Mouse (Mus musculus) myocyte (in vitro differentiated cells): Measurements from ENCODE around the gene Tmeff2.

ENCODE experiments used
- CEBPB ChIP-seq: IDR thresholded peaks from 2 replicates; pipeline ENCODE4 v1.6.1; 2011; ENCODE audit warnings: mild to moderate bottlenecking, moderate library complexity; ENCODE audit not compliant: poor library complexity, insufficient read depth, severe bottlenecking
- E2F4 ChIP-seq: IDR thresholded peaks from one replicate; pipeline ENCODE4 v1.6.1; 2011; ENCODE audit warnings: mild to moderate bottlenecking, control low read depth, moderate library complexity; ENCODE audit not compliant: insufficient read depth
- MAX ChIP-seq: IDR thresholded peaks from one replicate; pipeline ENCODE4 v1.6.1; 2011; ENCODE audit warnings: low read depth, mild to moderate bottlenecking, control low read depth
- POLR2A ChIP-seq: IDR thresholded peaks from one replicate; pipeline ENCODE4 v1.6.1; 2011; ENCODE audit warnings: low read depth, mild to moderate bottlenecking, control low read depth, moderate library complexity; ENCODE audit not compliant: insufficient read length
- REST ChIP-seq: IDR thresholded peaks from one replicate; pipeline ENCODE4 v1.6.1; 2011; ENCODE audit warnings: mild to moderate bottlenecking, control low read depth, moderate library complexity; ENCODE audit not compliant: insufficient read depth, insufficient read length
- SRF ChIP-seq: IDR thresholded peaks from one replicate; pipeline ENCODE4 v1.6.1; 2011; ENCODE audit warnings: low read depth; ENCODE audit not compliant: control insufficient read depth, insufficient read length
- TCF12 ChIP-seq: IDR thresholded peaks from one replicate; pipeline ENCODE4 v1.6.1; 2011; ENCODE audit warnings: mild to moderate bottlenecking, control low read depth; ENCODE audit not compliant: poor library complexity, insufficient read depth, severe bottlenecking

DNA sequence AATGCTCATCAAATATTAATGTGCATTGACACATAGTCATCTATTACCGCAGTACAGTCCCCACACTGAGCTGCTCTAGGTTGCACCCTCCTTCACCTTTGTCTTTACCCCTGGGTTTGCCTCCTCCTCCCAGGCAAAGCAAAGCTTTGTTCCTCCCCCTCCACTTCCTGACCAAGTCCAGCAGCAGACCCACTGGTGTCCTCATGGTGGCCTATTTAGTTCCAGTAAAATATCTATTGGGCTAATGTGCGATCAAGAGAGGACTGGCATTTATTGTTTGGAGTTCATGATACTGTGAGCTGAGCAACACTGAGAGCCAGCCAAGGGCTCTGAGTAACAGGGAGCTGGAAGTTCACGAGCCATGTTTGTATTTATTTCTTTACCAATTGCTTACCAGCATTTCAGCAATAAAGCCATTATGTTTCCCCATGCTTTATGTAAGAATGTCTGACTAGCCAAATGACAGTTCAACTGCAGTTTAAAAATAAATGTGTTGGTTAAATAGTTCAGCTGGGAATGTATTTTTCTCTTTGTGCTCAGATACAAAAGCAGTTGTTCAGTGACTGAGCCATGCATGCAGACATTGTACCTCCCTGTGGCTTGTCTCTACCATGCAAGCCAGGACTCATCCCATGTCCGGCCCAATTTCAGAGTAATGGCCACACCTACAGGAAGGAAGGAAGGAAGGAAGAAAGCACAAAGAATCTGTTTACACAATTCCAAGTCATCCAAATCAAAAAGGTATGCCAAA, 196.6 kb downstream of the Tmeff2 start:
- TF ChIP-seq POLR2A (no peak), TCF12 (no peak), REST (no peak), E2F4 (no peak), MAX (no peak), CEBPB (no peak), SRF (no peak)
